Mouse (Mus musculus) adrenal gland, postnatal 14 days (tissue): Measurements from ENCODE around the gene Bbs5. TPM values are rescaled to one million over a fixed set of nuclear protein-coding genes. Genes with fewer than 3 reads are reported as not detected.
A peak's percentile ranks its signal among the peaks of the same experiment; 100 is the strongest.
"Not testable (repeated sequence)": the region's sequence is repeated elsewhere in the genome, so short reads cannot be mapped to it uniquely, and the experiment has no call there.

Experiments used
- DNase-seq: peaks from one replicate; pipeline ENCODE4 v3.0.0; 2021; ENCODE audit warnings: mixed read lengths
- total RNA-seq: library from RNA; stranded (reverse); gene quantifications from 2 replicates; pipeline ENCODE4 v1.2.3, GENCODE M21; 2021

Gene Bbs5
- total RNA-seq, 1 experiment from 2014 or later = 5.1 TPM

- DNase-seq = no peak
These were observed 22.9 kb downstream of the Bbs5 start, which contains the start of gene Klhl41 for GRCm38 (mm10) chr2:69669853-69670252. Gene Klhl41, plus strand, starts transcription at chr2:69670120.

GRCm38 (mm10) chr2:69673723-69674122, 26.8 kb downstream of the Bbs5 start:
- DNase-seq = peak; percentile 13

- DNase-seq = no peak
These were observed 28.3 kb downstream of the Bbs5 start for GRCm38 (mm10) chr2:69675266-69675665.

GRCm38 (mm10) chr2:69676713-69677112, 29.7 kb downstream of the Bbs5 start:
- peak; percentile 11 for DNase-seq

GRCm38 (mm10) chr2:69677215-69677614, 30.2 kb downstream of the Bbs5 start:
- DNase-seq = not testable (repeated sequence)

- no peak for DNase-seq
These were observed 33.0 kb downstream of the Bbs5 start for GRCm38 (mm10) chr2:69679990-69680389.

- DNase-seq = no peak
These were observed 35.0 kb downstream of the Bbs5 start for GRCm38 (mm10) chr2:69681931-69682330.

- no peak for DNase-seq
These were observed 36.2 kb downstream of the Bbs5 start for GRCm38 (mm10) chr2:69683036-69683805.

GRCm38 (mm10) chr2:69684488-69684887, 37.5 kb downstream of the Bbs5 start:
- no peak for DNase-seq

GRCm38 (mm10) chr2:69690214-69690613, 43.2 kb downstream of the Bbs5 start:
- no peak for DNase-seq

GRCm38 (mm10) chr2:69690843-69691242, 43.9 kb downstream of the Bbs5 start:
- DNase-seq = no peak

GRCm38 (mm10) chr2:69693501-69693900, 46.5 kb downstream of the Bbs5 start:
- no peak for DNase-seq

GRCm38 (mm10) chr2:69700446-69700845, 53.5 kb downstream of the Bbs5 start:
- DNase-seq = no peak

GRCm38 (mm10) chr2:69712171-69712570, 65.2 kb downstream of the Bbs5 start:
- DNase-seq = peak; percentile 47

- DNase-seq = peak; percentile 91
These were observed 66.1 kb downstream of the Bbs5 start, which contains the start of gene Fastkd1 for GRCm38 (mm10) chr2:69712981-69713625. Gene Fastkd1, minus strand, starts transcription at chr2:69713516.

GRCm38 (mm10) chr2:69713626-69714014, 66.6 kb downstream of the Bbs5 start:
- no peak for DNase-seq

- DNase-seq = peak; percentile 40
These were observed 67.2 kb downstream of the Bbs5 start for GRCm38 (mm10) chr2:69714126-69714525.

GRCm38 (mm10) chr2:69716483-69716882, 69.5 kb downstream of the Bbs5 start:
- DNase-seq = no peak

Other genes starting within 250 kb of the Bbs5 start
- gene Lrp2, start 61.1 kb upstream of the Bbs5 start, total RNA-seq = 0.78 and 0.83 TPM in 2 replicates
- gene Klhl41, start 22.9 kb downstream of the Bbs5 start, total RNA-seq = 0.22 and 0.34 TPM in 2 replicates
- 31.8 and 35.1 TPM in 2 replicates for gene Fastkd1, start 66.3 kb downstream of the Bbs5 start, total RNA-seq
- gene Ppig, start 75.4 kb downstream of the Bbs5 start, total RNA-seq = 73.6 and 76.9 TPM in 2 replicates
- gene Ccdc173, start 142.4 kb downstream of the Bbs5 start, total RNA-seq = 1.2 and 1.7 TPM in 2 replicates
- 20.8 and 22.4 TPM in 2 replicates for gene Phospho2, start 142.5 kb downstream of the Bbs5 start, total RNA-seq
- 10.6 and 11.0 TPM in 2 replicates for gene Klhl23, start 174.8 kb downstream of the Bbs5 start, total RNA-seq
- gene Ssb, start 214.4 kb downstream of the Bbs5 start, total RNA-seq = 185 TPM in 2 replicates
- gene Mettl5, start 238.4 kb downstream of the Bbs5 start, total RNA-seq = 22.3 and 26.6 TPM in 2 replicates